Comparison of ENCODE assay signal across 9 mouse cellular contexts in the genomic region with DNA sequence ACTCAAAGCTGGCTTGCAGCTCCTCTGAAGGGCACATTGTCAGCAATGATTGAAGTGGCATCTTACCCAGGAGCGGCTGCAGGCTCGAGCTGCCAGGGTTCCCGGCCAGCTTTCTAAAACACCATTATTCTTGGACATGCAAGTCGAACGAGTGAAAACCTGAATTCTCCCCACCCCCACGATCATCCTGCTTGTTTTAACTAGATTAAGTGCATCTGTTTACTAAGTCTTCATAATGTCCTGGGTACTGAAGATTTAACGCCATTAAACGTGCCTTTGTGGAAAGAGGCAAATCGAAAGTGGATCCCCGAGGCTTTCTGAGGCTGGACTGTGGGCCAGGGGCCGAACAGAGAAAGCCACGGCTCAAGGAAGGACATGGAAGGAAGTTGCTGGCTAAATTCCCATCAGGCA.
DNase-seq lines count a peak whose midpoint lies in the region; ATAC-seq and TF ChIP-seq lines count a peak whose summit lies in the region.
"Had no signal": no experiment of that assay in that cellular context is flagged by ENCODE, and none has a peak within 500 bp of the region (broad histone marks: within the 10 kb centered on the region; RNA-seq: fewer than 3 reads in every experiment).

No protein-coding gene starts in this region.

- DNase-seq in cerebellum, adult 2 months, result peak; percentile 72 to 75
- no peak for DNase-seq in cerebellum, adult 11 months
- DNase-seq in midbrain, embryonic 10.5 days (ENCODE audit: low spot score), result no peak
- peak; percentile 39 to 47 for DNase-seq in lung, postnatal 4 days
- no peak for DNase-seq in natural killer cell, adult 2 months (ENCODE audit: low spot score in 2 of 2)
- DNase-seq in urinary bladder, postnatal 25 days (ENCODE audit: low spot score), result no peak

- peak overlapping the region; percentile 61 for H3K4me3 ChIP-seq in cerebellum, adult 2 months (replicated peaks; ENCODE audit: insufficient read depth, low read depth, low read length)
- no peak overlapping the region for H3K4me3 ChIP-seq in midbrain, embryonic 13.5 days (replicated peaks)
- no peak overlapping the region for H3K4me3 ChIP-seq in midbrain, embryonic 10.5 days
- peak overlapping the region; percentile 24 for H3K4me3 ChIP-seq in forebrain, embryonic 15.5 days
- H3K4me3 ChIP-seq: embryonic facial prominence, embryonic 12.5 days had no signal

- H3K27me3 ChIP-seq in cerebellum, adult 2 months (ENCODE audit: control insufficient read depth, insufficient read depth, low read length), result no peaks in the 10 kb centered on the region
- peaks cover 81% of the 10 kb centered on the region for H3K27me3 ChIP-seq in midbrain, embryonic 13.5 days
- H3K27me3 ChIP-seq in midbrain, embryonic 10.5 days (ENCODE audit: low read depth, poor library complexity, severe bottlenecking), result peaks cover 100% of the 10 kb centered on the region
- H3K27me3 ChIP-seq in forebrain, embryonic 15.5 days, result 0 out of 2 replicates have a peak, but pooled peaks cover 3% of the 10 kb centered on the region

- no peaks in the 10 kb centered on the region for H3K36me3 ChIP-seq in midbrain, embryonic 13.5 days
- H3K36me3 ChIP-seq in midbrain, embryonic 10.5 days, result no peaks in the 10 kb centered on the region
- no peaks in the 10 kb centered on the region for H3K36me3 ChIP-seq in forebrain, embryonic 15.5 days
- H3K36me3 ChIP-seq: embryonic facial prominence, embryonic 12.5 days had no signal

- no peak overlapping the region for H3K9ac ChIP-seq in midbrain, embryonic 13.5 days (replicated peaks)
- H3K9ac ChIP-seq in forebrain, embryonic 15.5 days (replicated peaks), result peak overlapping the region; percentile 38
- H3K9ac ChIP-seq: embryonic facial prominence, embryonic 12.5 days had no signal

- ATAC-seq in midbrain, embryonic 13.5 days, result no peak
- no peak for ATAC-seq in forebrain, embryonic 15.5 days (replicated peaks)

- peak overlapping the region; percentile 94 for H3K27ac ChIP-seq in cerebellum, adult 2 months (ENCODE audit: insufficient read depth, low read length)
- H3K27ac ChIP-seq in midbrain, embryonic 13.5 days, result peak overlapping the region; percentile 51
- H3K27ac ChIP-seq in midbrain, embryonic 10.5 days (replicated peaks), result no peak overlapping the region
- H3K27ac ChIP-seq in forebrain, embryonic 15.5 days (replicated peaks), result peak overlapping the region; percentile 100
- H3K27ac ChIP-seq: embryonic facial prominence, embryonic 12.5 days had no signal

- no peak for TF ChIP-seq CTCF in cerebellum, adult 2 months (IDR thresholded peaks at IDR 0.05; ENCODE audit: borderline replicate concordance, insufficient read depth, low read depth, low read length)

- peak overlapping the region; percentile 29; the same call in 1 of the 2 replicates for H3K4me2 ChIP-seq in midbrain, embryonic 13.5 days (replicated peaks)
- H3K4me2 ChIP-seq in forebrain, embryonic 15.5 days (replicated peaks), result peak overlapping the region; percentile 40
- H3K4me2 ChIP-seq: embryonic facial prominence, embryonic 12.5 days had no signal

- under 1% methylated on average over 12 of the region's 12 CpGs for WGBS in cerebellum, adult 2 months
- 37% methylated on average over 12 of the region's 12 CpGs for WGBS in midbrain, embryonic 13.5 days
- 62% methylated on average over 12 of the region's 12 CpGs for WGBS in midbrain, embryonic 10.5 days
- 16% methylated on average over 12 of the region's 12 CpGs for WGBS in forebrain, embryonic 15.5 days

- no peak for TF ChIP-seq POLR2A in cerebellum, adult 2 months (IDR thresholded peaks at IDR 0.05; ENCODE audit: borderline replicate concordance, insufficient read depth, low read length)

- H3K9me3 ChIP-seq in midbrain, embryonic 13.5 days, result no peaks in the 10 kb centered on the region
- no peaks in the 10 kb centered on the region for H3K9me3 ChIP-seq in midbrain, embryonic 10.5 days (replicated peaks)
- no peaks in the 10 kb centered on the region for H3K9me3 ChIP-seq in forebrain, embryonic 15.5 days
- H3K9me3 ChIP-seq: embryonic facial prominence, embryonic 12.5 days had no signal

- peaks cover 15% of the 10 kb centered on the region for H3K4me1 ChIP-seq in cerebellum, adult 2 months (ENCODE audit: control insufficient read depth, insufficient read depth, low read length)
- peaks cover 22% of the 10 kb centered on the region for H3K4me1 ChIP-seq in midbrain, embryonic 13.5 days (replicated peaks)
- H3K4me1 ChIP-seq in midbrain, embryonic 10.5 days, result peaks cover 19% of the 10 kb centered on the region
- peaks cover 39% of the 10 kb centered on the region for H3K4me1 ChIP-seq in forebrain, embryonic 15.5 days

Comparison
In these comparisons a context has a peak if more than half of its experiments do, and no peak if none do; other contexts are left out.
1. DNase-seq: peak in cerebellum, adult 2 months (2 of 2) and lung, postnatal 4 days (2 of 2); none in cerebellum, adult 11 months (single experiment), midbrain, embryonic 10.5 days (single experiment), natural killer cell, adult 2 months (0 of 2) and urinary bladder, postnatal 25 days (single experiment).
2. H3K4me3 ChIP-seq: peak in cerebellum, adult 2 months (single experiment) and forebrain, embryonic 15.5 days (single experiment); none in midbrain, embryonic 13.5 days (single experiment) and midbrain, embryonic 10.5 days (single experiment).